Mouse (Mus musculus): ENCODE data around the gene Slc35e3.

Slc35e3 gene

GRCm38 (mm10) chr10:117718161-117719119 is 27.7 kb downstream of the Slc35e3 start:
- in situ Hi-C loops (cut with MboI; ENCODE audit: unreplicated experiment in 2 of 2): loop anchor here (25.0 kb wide), 3 partner anchors 656 to 1494 kb away; partner anchors contain the start of gene Cct2 (in 1 of the 2)

GRCm38 (mm10) chr10:117717583-117717982 is 28.6 kb downstream of the Slc35e3 start:
- in situ Hi-C loops (cut with MboI; ENCODE audit: unreplicated experiment in 2 of 2): loop anchor here (25.0 kb wide), 3 partner anchors 655 to 1495 kb away; partner anchors contain the start of gene Cct2 (in 1 of the 2)

- in situ Hi-C loops (cut with MboI; ENCODE audit: unreplicated experiment in 2 of 2): loop anchor here (25.0 kb wide), 3 partner anchors 654 to 1496 kb away; partner anchors contain the start of gene Cct2 (in 1 of the 2)
Observed at GRCm38 (mm10) chr10:117716686-117717085, 29.5 kb downstream of the Slc35e3 start.

- in situ Hi-C loops (cut with MboI; ENCODE audit: unreplicated experiment in 2 of 2): loop anchor here (25.0 kb wide), 3 partner anchors 653 to 1497 kb away; partner anchors contain the start of gene Cct2 (in 1 of the 2)
Observed at GRCm38 (mm10) chr10:117715654-117716053, 30.5 kb downstream of the Slc35e3 start.

- in situ Hi-C loops (cut with MboI; ENCODE audit: unreplicated experiment in 2 of 2): loop anchor here (25.0 kb wide), 3 partner anchors 653 to 1497 kb away; partner anchors contain the start of gene Cct2 (in 1 of the 2)
Observed at GRCm38 (mm10) chr10:117714928-117715500, 31.2 kb downstream of the Slc35e3 start.

- in situ Hi-C loops (cut with MboI; ENCODE audit: unreplicated experiment in 2 of 2): loop anchor here (25.0 kb wide), 3 partner anchors 652 to 1498 kb away; partner anchors contain the start of gene Cct2 (in 1 of the 2)
Observed at GRCm38 (mm10) chr10:117714048-117714545, 32.1 kb downstream of the Slc35e3 start.

- in situ Hi-C loops (cut with MboI; ENCODE audit: unreplicated experiment in 2 of 2): loop anchor here (25.0 kb wide), 3 partner anchors 651 to 1499 kb away; partner anchors contain the start of gene Cct2 (in 1 of the 2)
Observed at GRCm38 (mm10) chr10:117713466-117713865, 32.7 kb downstream of the Slc35e3 start.

GRCm38 (mm10) chr10:117712871-117713270 is 33.3 kb downstream of the Slc35e3 start:
- in situ Hi-C loops (cut with MboI; ENCODE audit: unreplicated experiment in 2 of 2): loop anchor here (25.0 kb wide), 3 partner anchors 651 to 1499 kb away; partner anchors contain the start of gene Cct2 (in 1 of the 2)

GRCm38 (mm10) chr10:117712191-117712754 is 33.9 kb downstream of the Slc35e3 start:
- in situ Hi-C loops (cut with MboI; ENCODE audit: unreplicated experiment in 2 of 2): loop anchor here (25.0 kb wide), 3 partner anchors 650 to 1500 kb away; partner anchors contain the start of gene Cct2 (in 1 of the 2)

GRCm38 (mm10) chr10:117711408-117711807 is 34.8 kb downstream of the Slc35e3 start:
- in situ Hi-C loops (cut with MboI; ENCODE audit: unreplicated experiment in 2 of 2): loop anchor here (25.0 kb wide), 3 partner anchors 649 to 1501 kb away; partner anchors contain the start of gene Cct2 (in 1 of the 2)

- in situ Hi-C loops (cut with MboI; ENCODE audit: unreplicated experiment in 2 of 2): loop anchor here (25.0 kb wide), 3 partner anchors 648 to 1502 kb away; partner anchors contain the start of gene Cct2 (in 1 of the 2)
Observed at GRCm38 (mm10) chr10:117710604-117711141, 35.5 kb downstream of the Slc35e3 start, which contains the start of gene Mdm2. Gene Mdm2 (minus strand): TSS chr10:117710758.

GRCm38 (mm10) chr10:117709930-117710603 is 36.1 kb downstream of the Slc35e3 start:
- in situ Hi-C loops (cut with MboI; ENCODE audit: unreplicated experiment in 2 of 2): loop anchor here (25.0 kb wide), 3 partner anchors 648 to 1502 kb away; partner anchors contain the start of gene Cct2 (in 1 of the 2)

GRCm38 (mm10) chr10:117709326-117709830 is 36.8 kb downstream of the Slc35e3 start:
- in situ Hi-C loops (cut with MboI; ENCODE audit: unreplicated experiment in 2 of 2): loop anchor here (25.0 kb wide), 3 partner anchors 647 to 1503 kb away; partner anchors contain the start of gene Cct2 (in 1 of the 2)

- in situ Hi-C loops (cut with MboI; ENCODE audit: unreplicated experiment in 2 of 2): loop anchor here (25.0 kb wide), 3 partner anchors 647 to 1503 kb away; partner anchors contain the start of gene Cct2 (in 1 of the 2)
Observed at GRCm38 (mm10) chr10:117708856-117709255, 37.3 kb downstream of the Slc35e3 start.

- in situ Hi-C loops (cut with MboI; ENCODE audit: unreplicated experiment in 2 of 2): loop anchor here (25.0 kb wide), 3 partner anchors 646 to 1504 kb away; partner anchors contain the start of gene Cct2 (in 1 of the 2)
Observed at GRCm38 (mm10) chr10:117708376-117708775, 37.8 kb downstream of the Slc35e3 start.

GRCm38 (mm10) chr10:117707114-117707838 is 38.9 kb downstream of the Slc35e3 start:
- in situ Hi-C loops (cut with MboI; ENCODE audit: unreplicated experiment in 2 of 2): loop anchor here (25.0 kb wide), 3 partner anchors 645 to 1505 kb away; partner anchors contain the start of gene Cct2 (in 1 of the 2)

GRCm38 (mm10) chr10:117706440-117706839 is 39.7 kb downstream of the Slc35e3 start:
- in situ Hi-C loops (cut with MboI; ENCODE audit: unreplicated experiment in 2 of 2): loop anchor here (25.0 kb wide), 3 partner anchors 644 to 1506 kb away; partner anchors contain the start of gene Cct2 (in 1 of the 2)
